Mouse (Mus musculus) midbrain, embryonic 11.5 days (tissue): ENCODE measurements around the gene Mettl7a3. TPM values are rescaled to one million over a fixed set of nuclear protein-coding genes. Genes with fewer than 3 reads are reported as not detected.
"Not testable (repeated sequence)": the region's sequence is repeated elsewhere in the genome, so short reads cannot be mapped to it uniquely, and the experiment has no call there.

Source experiments
- ATAC-seq: fragments of 200-750 bp; cut with Nextera tagmentation; 2 replicates; pipeline ENCODE4 v1.8.0; 2017; ENCODE audit warnings: moderate TSS enrichment, moderate library complexity; ENCODE audit not compliant: low FRiP score
- DNase-seq: peaks from one replicate; pipeline ENCODE4 v3.0.0; 2015; ENCODE audit warnings: low spot score; ENCODE audit errors: missing footprints
- H3K27ac ChIP-seq: fragments of 300-500 bp; sonication (generic); 2 replicates; pipeline ENCODE4 v1.5.1; 2014; ENCODE audit warnings: low read depth, low read length
- H3K27me3 ChIP-seq: fragments of 300-500 bp; sonication (generic); 2 replicates; pipeline ENCODE4 v1.6.1; 2014; ENCODE audit warnings: mild to moderate bottlenecking, low read length, moderate library complexity, mixed read lengths; ENCODE audit not compliant: control insufficient read depth, insufficient read depth
- H3K36me3 ChIP-seq: fragments of 300-500 bp; sonication (generic); 2 replicates; pipeline ENCODE4 v1.6.1; 2014; ENCODE audit warnings: mild to moderate bottlenecking, low read length, moderate library complexity, mixed read lengths; ENCODE audit not compliant: control insufficient read depth, insufficient read depth
- H3K4me1 ChIP-seq: fragments of 300-500 bp; sonication (generic); 2 replicates; pipeline ENCODE4 v1.6.1; 2014; ENCODE audit warnings: low read length; ENCODE audit not compliant: control insufficient read depth, insufficient read depth
- H3K4me2 ChIP-seq: fragments of 300-500 bp; sonication (generic); 2 replicates; pipeline ENCODE4 v1.6.1; 2014; ENCODE audit warnings: mild to moderate bottlenecking, moderate library complexity
- H3K4me3 ChIP-seq: fragments of 300-500 bp; sonication (generic); 2 replicates; pipeline ENCODE4 v1.5.1; 2014; ENCODE audit warnings: low read depth, low read length
- H3K9ac ChIP-seq: fragments of 300-500 bp; sonication (generic); 2 replicates; pipeline ENCODE4 v1.6.1; 2014; ENCODE audit warnings: low read length
- H3K9me3 ChIP-seq: fragments of 300-500 bp; sonication (generic); 2 replicates; pipeline ENCODE4 v1.6.1; 2016; ENCODE audit warnings: low read length; ENCODE audit not compliant: control insufficient read depth
- WGBS: fragments of 180-500 bp; shearing (Covaris S2); extraction: QIAGEN DNeasy Blood & Tissue Kit; methylation state at CpG from one replicate; pipeline ENCODE4 v1.1.7; 2014; 5-methylcytosine and 5-hydroxymethylcytosine counted together
- polyA plus RNA-seq: library from polyadenylated mRNA; unstranded; fragments of >200 nt; fragmentation: Nextera tagmentation; extraction: Ambion mirVana; gene quantifications from 2 replicates; pipeline ENCODE4 v1.2.1, GENCODE M21; 2014

Mettl7a3 gene
- polyA plus RNA-seq, 1 experiment from 2014 or later = not detected

DNA sequence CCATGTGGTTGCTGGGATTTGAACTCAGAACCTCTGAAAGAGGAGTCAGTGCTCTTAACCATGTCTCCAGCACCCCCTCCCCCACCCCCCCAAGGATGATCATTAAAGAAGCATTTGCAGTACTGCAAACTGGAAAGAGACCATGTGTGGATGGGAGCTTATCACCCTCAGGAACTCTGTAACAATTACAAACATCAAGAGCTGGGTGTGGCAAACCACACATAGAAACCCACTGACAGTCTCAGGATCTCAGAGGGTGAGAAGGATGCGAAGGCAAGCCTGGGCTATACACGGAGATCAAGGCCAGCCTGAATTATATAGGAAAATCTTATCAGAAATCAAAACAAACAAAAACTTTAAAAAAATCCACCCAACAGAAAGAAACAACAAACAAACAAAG lies 28.5 kb upstream of the Mettl7a3 start:
- Histone ChIP-seq H3K4me3 (no peak overlapping the region), H3K4me1 (peaks cover 10% of the 10 kb centered on the region), H3K36me3 (no peaks in the 10 kb centered on the region), H3K9me3 (no peaks in the 10 kb centered on the region), H3K27ac (no peak overlapping the region), H3K9ac (no peak overlapping the region), H3K27me3 (no peaks in the 10 kb centered on the region), H3K4me2 (no peak overlapping the region)
- WGBS = 80% methylated on average over 2 of the region's 2 CpGs
- no peak for DNase-seq
- no peak for ATAC-seq

DNA sequence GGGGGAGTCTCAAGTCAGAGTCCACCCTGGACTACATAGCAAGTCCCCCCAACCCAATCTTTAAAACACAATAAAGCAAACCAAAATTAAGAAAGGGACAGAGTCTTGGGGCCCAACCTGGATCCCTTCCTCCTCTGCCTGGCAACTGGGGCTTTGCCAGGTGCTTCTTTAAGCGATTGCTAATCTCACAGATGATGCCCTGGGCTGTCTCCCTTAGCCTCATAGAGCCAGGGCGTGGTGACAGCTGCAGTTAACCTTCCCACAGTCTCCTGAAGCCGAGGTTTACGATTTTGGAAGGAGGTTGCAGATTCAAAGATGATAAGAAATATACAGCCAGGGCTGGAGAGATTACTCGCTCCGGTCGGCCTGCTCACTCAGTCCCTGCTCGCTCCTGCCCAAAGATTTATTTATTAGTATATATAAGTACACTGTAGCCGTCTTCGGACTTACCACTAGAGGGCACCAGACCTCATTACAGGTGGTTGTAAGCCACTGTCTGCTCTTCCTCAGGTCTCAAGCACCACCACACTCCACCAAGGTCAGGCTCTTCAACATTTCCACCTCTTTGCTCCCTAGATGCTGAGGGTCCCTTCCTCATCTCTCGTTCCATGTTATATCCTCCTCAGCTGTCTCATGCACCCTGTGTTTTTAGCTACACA lies 27.2 kb upstream of the Mettl7a3 start:
- H3K9ac ChIP-seq, H3K4me2 ChIP-seq, H3K27ac ChIP-seq, ATAC-seq, H3K36me3 ChIP-seq, H3K27me3 ChIP-seq, H3K9me3 ChIP-seq, H3K4me3 ChIP-seq: not testable (repeated sequence)
- DNase-seq = peak; percentile 86
- peaks cover 10% of the 10 kb centered on the region for H3K4me1 ChIP-seq
- 45% methylated on average over 9 of the region's 11 CpGs for whole genome bisulfite sequencing

DNA sequence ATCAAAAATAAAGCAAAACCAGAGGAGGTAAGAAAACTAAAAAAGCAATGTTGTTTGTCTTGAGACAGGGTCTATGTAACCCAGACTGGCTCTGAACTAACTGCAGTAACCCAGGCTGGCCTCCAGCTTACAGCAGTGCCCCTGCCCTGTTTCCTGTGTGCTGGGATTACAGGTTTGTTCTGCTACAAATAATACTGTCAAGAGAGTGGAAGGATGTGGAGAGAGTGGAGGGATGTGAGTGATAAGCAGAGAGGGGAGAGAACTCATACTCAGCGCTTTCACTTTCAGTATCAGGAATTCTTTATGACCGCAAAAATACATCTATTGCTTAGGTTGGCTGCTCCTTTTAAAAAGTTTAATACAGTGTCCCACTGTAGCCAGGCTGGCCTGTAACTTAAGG lies 22.4 kb upstream of the Mettl7a3 start:
- WGBS = 97% methylated on average over 2 of the region's 2 CpGs

DNA sequence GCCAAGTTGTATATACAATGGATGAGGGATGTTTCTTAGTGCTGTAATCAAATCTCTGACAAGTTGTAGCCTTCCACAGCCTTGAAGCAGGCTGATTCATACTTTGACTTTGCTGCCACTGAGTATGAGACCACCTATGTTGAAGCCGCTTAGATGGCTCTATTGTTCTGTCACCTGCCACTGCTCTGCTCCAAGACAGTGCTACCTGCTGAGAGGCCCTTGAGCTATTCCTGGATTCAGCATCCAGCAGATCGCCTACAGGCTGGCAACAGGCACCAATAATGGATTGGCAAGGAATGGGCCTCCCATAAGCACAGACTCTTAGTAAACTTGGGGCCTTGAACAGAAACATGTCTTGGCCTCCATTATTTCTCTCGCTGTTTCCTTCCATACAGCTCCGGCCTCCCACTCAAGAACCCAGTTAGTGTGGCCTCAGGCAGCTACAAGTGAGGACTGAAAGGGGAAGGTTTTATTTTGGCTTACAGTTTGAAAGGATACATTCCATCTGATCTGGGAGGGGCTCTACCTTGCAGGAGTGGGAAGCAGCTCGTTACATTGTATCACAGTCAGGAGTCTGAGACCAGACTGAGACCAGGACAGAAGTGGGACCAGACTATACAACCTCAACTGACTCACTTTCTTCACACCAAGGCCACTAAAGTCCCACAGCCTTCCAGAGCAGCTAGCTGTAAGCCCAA lies 20.1 kb upstream of the Mettl7a3 start:
- H3K27me3 ChIP-seq = no peaks in the 10 kb centered on the region
- H3K9ac ChIP-seq = no peak overlapping the region
- no peaks in the 10 kb centered on the region for H3K9me3 ChIP-seq
- no peaks in the 10 kb centered on the region for H3K4me1 ChIP-seq
- H3K4me3 ChIP-seq = no peak overlapping the region
- DNase-seq (no peak), ATAC-seq (no peak)
- no peak overlapping the region for H3K4me2 ChIP-seq
- no peak overlapping the region for H3K27ac ChIP-seq
- H3K36me3 ChIP-seq = peaks cover 2% of the 10 kb centered on the region; the same call in 1 of the 2 replicates
- WGBS = 91% methylated on average over 5 of the region's 5 CpGs

More for the DNA sequence above, 22.4 kb upstream of the Mettl7a3 start:
- no peaks in the 10 kb centered on the region for H3K27me3 ChIP-seq
- DNase-seq = no peak
- no peaks in the 10 kb centered on the region for H3K4me1 ChIP-seq
- peaks cover 2% of the 10 kb centered on the region; the same call in 1 of the 2 replicates for H3K36me3 ChIP-seq
- H3K4me2 ChIP-seq = no peak overlapping the region
- ATAC-seq = no peak
- no peak overlapping the region for H3K4me3 ChIP-seq
- no peaks in the 10 kb centered on the region for H3K9me3 ChIP-seq
- no peak overlapping the region for H3K9ac ChIP-seq
- H3K27ac ChIP-seq = no peak overlapping the region

DNA sequence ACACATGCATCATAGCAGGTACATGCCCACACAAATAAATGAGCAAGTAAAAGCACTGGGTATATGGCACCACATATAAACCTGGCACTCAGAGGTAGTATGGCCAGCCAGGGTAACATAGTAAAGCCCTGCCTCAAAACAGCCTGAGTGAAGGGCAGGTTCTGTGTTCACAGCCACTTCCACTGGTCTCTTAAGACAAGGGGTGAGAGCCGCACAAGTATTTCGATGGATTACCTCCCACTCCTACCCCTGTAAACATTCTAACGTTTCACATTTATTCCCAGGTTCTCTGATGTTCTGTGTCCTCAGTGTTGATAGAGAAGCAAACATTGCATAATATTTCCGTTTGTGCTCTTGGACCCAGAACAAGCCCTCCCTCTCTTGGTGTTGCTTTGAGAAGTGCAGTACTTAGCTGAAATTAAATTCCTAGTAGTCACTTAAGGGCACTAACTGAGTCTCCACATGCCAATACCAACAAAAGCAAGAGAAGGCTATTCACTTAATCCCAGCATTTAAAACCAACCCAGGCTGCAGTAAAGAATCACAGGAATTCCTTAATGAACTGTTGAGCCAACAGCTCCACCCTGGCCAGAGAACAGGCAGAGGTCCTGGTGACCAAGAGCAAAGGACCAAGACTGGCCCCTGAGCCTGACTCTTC lies 16.6 kb upstream of the Mettl7a3 start:
- not testable (repeated sequence) for ATAC-seq, H3K4me2 ChIP-seq, H3K9ac ChIP-seq, H3K9me3 ChIP-seq, DNase-seq, H3K27ac ChIP-seq, H3K27me3 ChIP-seq, H3K36me3 ChIP-seq, H3K4me1 ChIP-seq, H3K4me3 ChIP-seq
- 68% methylated on average over 4 of the region's 4 CpGs for WGBS

DNA sequence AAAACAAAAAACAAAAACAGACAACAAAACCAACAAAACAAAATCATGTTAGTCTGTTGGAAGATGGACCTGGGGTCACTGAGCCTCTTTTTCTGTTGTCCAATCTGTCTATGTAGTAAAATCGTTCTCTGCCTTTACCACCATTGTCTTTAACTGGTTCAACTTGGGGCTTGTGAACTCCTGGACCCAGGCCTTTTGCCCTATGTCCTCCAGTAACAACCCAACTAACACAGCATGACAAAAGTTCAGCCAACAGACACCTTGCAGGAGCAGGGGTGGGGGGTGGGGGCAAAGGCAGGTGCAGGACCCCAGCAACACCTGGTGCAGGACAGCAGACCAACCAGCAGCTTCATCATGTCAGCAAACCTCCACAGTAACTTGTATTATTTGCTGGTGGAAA lies 14.8 kb upstream of the Mettl7a3 start:
- 85% methylated on average over 1 of the region's 1 CpGs for WGBS
- H3K4me2 ChIP-seq = no peak overlapping the region
- H3K27ac ChIP-seq = no peak overlapping the region
- no peaks in the 10 kb centered on the region for H3K9me3 ChIP-seq
- no peaks in the 10 kb centered on the region for H3K4me1 ChIP-seq
- ATAC-seq (no peak), DNase-seq (no peak)
- H3K4me3 ChIP-seq = no peak overlapping the region
- no peak overlapping the region for H3K9ac ChIP-seq
- H3K36me3 ChIP-seq = no peaks in the 10 kb centered on the region
- H3K27me3 ChIP-seq = no peaks in the 10 kb centered on the region

DNA sequence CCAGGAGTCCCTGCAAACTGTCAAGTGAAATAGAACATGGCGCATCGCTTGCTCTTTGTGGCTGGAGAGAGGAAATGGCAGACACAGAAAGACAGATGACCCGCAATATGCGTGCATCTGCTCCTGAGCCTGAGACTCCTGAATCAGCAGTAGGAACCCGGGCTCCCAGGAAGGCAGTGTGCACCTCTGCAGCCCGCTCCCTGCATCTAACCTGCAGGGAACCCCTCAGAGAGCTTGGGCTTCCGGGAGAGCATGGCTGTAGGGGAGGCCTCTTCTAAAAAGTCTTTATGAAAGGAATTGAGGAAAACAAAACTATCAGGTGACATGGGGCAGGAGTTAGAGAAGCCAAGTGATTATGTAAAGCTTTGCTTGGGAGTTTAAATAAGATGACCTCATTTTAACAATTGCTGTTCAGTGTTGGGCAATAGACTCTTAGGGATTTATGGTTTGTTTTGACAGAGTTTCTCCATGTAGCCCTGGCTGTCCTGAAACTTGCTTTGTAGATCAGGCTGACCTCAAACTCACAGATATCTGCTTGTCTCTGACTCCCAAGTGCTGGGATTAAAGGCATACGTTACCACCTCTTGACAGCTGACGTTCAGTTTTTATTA lies 14.3 kb upstream of the Mettl7a3 start:
- no peaks in the 10 kb centered on the region for H3K4me1 ChIP-seq
- no peak overlapping the region for H3K4me2 ChIP-seq
- H3K9ac ChIP-seq = no peak overlapping the region
- WGBS = 83% methylated on average over 9 of the region's 9 CpGs
- no peaks in the 10 kb centered on the region for H3K9me3 ChIP-seq
- ATAC-seq (no peak), DNase-seq (no peak)
- no peaks in the 10 kb centered on the region for H3K27me3 ChIP-seq
- no peaks in the 10 kb centered on the region for H3K36me3 ChIP-seq
- no peak overlapping the region for H3K27ac ChIP-seq
- no peak overlapping the region for H3K4me3 ChIP-seq

DNA sequence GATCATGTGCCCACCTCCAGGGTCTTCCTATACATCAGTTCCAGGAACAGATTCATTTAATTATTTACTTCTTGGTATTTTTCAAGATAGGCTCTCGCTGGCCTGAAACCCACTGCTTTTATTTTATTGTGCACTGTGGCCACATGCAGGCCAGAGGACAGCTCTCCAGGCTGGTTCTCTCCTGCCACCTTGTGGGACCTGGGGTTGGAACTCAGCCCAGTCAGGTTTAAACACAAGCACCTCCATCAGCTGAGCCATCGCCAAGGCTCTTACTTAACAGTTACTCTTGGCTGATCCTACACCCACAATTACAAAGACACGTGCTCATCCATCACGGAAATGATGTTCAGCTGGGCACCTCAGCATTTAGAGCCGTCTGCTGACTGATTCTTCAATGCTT lies 13.6 kb upstream of the Mettl7a3 start:
- Histone ChIP-seq H3K4me2 (no peak overlapping the region), H3K9ac (no peak overlapping the region), H3K4me3 (no peak overlapping the region), H3K4me1 (no peaks in the 10 kb centered on the region), H3K27me3 (no peaks in the 10 kb centered on the region), H3K36me3 (no peaks in the 10 kb centered on the region), H3K9me3 (no peaks in the 10 kb centered on the region), H3K27ac (no peak overlapping the region)
- DNase-seq (no peak), ATAC-seq (no peak)
- WGBS = 66% methylated on average over 5 of the region's 5 CpGs
